8 mouse cellular contexts compared by ENCODE assay signal in genomic region chr17:35126206-35126611, GRCm38 (mm10). TPM values are rescaled to one million over a fixed set of nuclear protein-coding genes. Genes with fewer than 3 reads are reported as not detected.
DNase-seq lines count a peak whose midpoint lies in the region; ATAC-seq and TF ChIP-seq lines count a peak whose summit lies in the region.

D17H6S53E (plus strand) TSS chr17:35126373.

- DNase-seq in cerebellum, postnatal 4 days (ENCODE audit: low spot score in 2 of 2) = peak; percentile 52 to 61
- peak; percentile 54 to 67 for DNase-seq in gastrocnemius, adult 8-10 months (ENCODE audit: low spot score in 2 of 2)
- DNase-seq in hindbrain, postnatal 0 days (ENCODE audit: low spot score) = peak; percentile 83
- peak; percentile 31 to 71 for DNase-seq in left cerebral cortex, postnatal 14 days (ENCODE audit: low spot score in 2 of 2)
- DNase-seq in right cerebral cortex, postnatal 14 days = peak; percentile 73
- peak; percentile 71 to 79 for DNase-seq in urinary bladder, postnatal 36 days (ENCODE audit: low spot score in 2 of 2)

- no peaks in the 10 kb centered on the region for H3K27me3 ChIP-seq in hindbrain, postnatal 0 days (ENCODE audit: insufficient read depth, low read length)

- ATAC-seq in activated CD4-positive, CD25-positive, alpha-beta regulatory T cell, adult 4 months = peak; percentile 47
- peak; percentile 52 for ATAC-seq in hindbrain, postnatal 0 days
- peak; percentile 65 for ATAC-seq in megakaryocyte progenitor cell, adult 5-6 weeks (replicated peaks; ENCODE audit: poor library complexity)

- WGBS in hindbrain, postnatal 0 days = 0% methylated on average over 36 of the region's 36 CpGs

- H3K4me3 ChIP-seq in hindbrain, postnatal 0 days (ENCODE audit: low read length) = peak within 1 kb of the TSS; percentile 54

- H3K27ac ChIP-seq in hindbrain, postnatal 0 days = peak within 1 kb of the TSS; percentile 83

- peak within 1 kb of the TSS; percentile 75 for H3K4me2 ChIP-seq in hindbrain, postnatal 0 days (ENCODE audit: low read depth, low read length)

- intact Hi-C loops in left cerebral cortex, postnatal 14 days (cut with DNase I) = no loop called here

- peaks cover 5% of the 10 kb centered on the region; the same call in 1 of the 2 replicates for H3K36me3 ChIP-seq in hindbrain, postnatal 0 days (ENCODE audit: insufficient read depth, low read length)

- H3K9me3 ChIP-seq in hindbrain, postnatal 0 days (ENCODE audit: low read length) = no peaks in the 10 kb centered on the region

- peak within 1 kb of the TSS; percentile 68 for H3K9ac ChIP-seq in hindbrain, postnatal 0 days (replicated peaks; ENCODE audit: low read length)

- peaks cover 8% of the 10 kb centered on the region; the same call in 1 of the 2 replicates for H3K4me1 ChIP-seq in hindbrain, postnatal 0 days (ENCODE audit: insufficient read depth, low read length)

- no peak for TF ChIP-seq CTCF in hindbrain, postnatal 0 days (IDR thresholded peaks at IDR 0.05; ENCODE audit: low read depth)

RNA-seq across cellular contexts. Expression of gene D17H6S53E, which starts in this region (rescaled TPM):
- 10 to 100 TPM; 22.6 to 26.3 TPM for polyA plus RNA-seq in activated CD4-positive, CD25-positive, alpha-beta regulatory T cell, adult 4 months (2017; shearing (Covaris generic))
- total RNA-seq in gastrocnemius, adult 8-10 months (2022) = 10 to 100 TPM; 13.6 to 22.6 (median 17.0) TPM
- 14.0 and 29.7 TPM in 2 replicates for total RNA-seq in hindbrain, postnatal 0 days (2014; rRNA removed)
- polyA plus RNA-seq in hindbrain, postnatal 0 days (2015; fragmentation: Nextera tagmentation; extraction: Ambion mirVana) = 9.4 and 11.6 TPM in 2 replicates
- total RNA-seq in left cerebral cortex, postnatal 14 days (2021) = 10 to 100 TPM; 24.6 TPM
- 1.5 and 3.6 TPM in 2 replicates for total RNA-seq in megakaryocyte progenitor cell, adult 5-6 weeks (2015)
- total RNA-seq in megakaryocyte progenitor cell, adult 5-6 weeks (2017) = 7.7 and 7.9 TPM in 2 replicates

Comparison
In these comparisons a context has a peak if more than half of its experiments do, and no peak if none do; other contexts are left out.
1. Peak in every context shown above with its lines: DNase-seq, ATAC-seq, H3K4me3 ChIP-seq and H3K27ac ChIP-seq.